In the genomic region with DNA sequence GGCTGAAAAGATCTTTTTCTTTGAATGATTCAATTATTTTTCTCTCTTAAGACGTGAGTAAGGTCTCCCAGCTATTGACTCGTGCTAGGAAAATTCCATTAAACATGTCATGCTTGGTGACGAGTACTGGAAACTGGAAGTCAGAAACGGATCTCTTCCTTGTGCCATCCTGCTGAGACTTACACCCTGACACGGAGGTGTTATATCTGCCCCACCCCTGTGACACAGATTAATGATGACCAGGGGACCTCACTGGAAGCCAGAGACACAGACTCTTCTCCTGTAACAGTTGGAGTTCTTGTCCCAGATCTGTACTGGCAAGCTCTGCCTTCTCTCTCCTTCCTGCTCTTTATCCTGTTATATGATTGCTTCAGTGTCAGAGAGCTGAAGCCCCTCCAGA, we compare ENCODE assay signal across 11 mouse cellular contexts.
DNase-seq lines count a peak whose midpoint lies in the region; ATAC-seq and TF ChIP-seq lines count a peak whose summit lies in the region.
"Had no signal": no experiment of that assay in that cellular context is flagged by ENCODE, and none has a peak within 500 bp of the region (broad histone marks: within the 10 kb centered on the region; RNA-seq: fewer than 3 reads in every experiment).

No protein-coding gene starts in this region.

- no peaks in the 10 kb centered on the region for H3K27me3 ChIP-seq in heart, embryonic 10.5 days (ENCODE audit: insufficient read depth, poor library complexity, severe bottlenecking)
- H3K27me3 ChIP-seq in kidney, embryonic 16.5 days (ENCODE audit: insufficient read depth, low read length) = no peaks in the 10 kb centered on the region
- H3K27me3 ChIP-seq in liver, embryonic 12.5 days (replicated peaks) = no peaks in the 10 kb centered on the region
- H3K27me3 ChIP-seq: intestine, embryonic 15.5 days had no signal

- no peak for TF ChIP-seq CTCF in embryonic fibroblast, embryonic 13.5 days (IDR thresholded peaks at IDR 0.05; ENCODE audit: borderline replicate concordance, insufficient read depth, low read length)

- no peaks in the 10 kb centered on the region for H3K36me3 ChIP-seq in heart, embryonic 10.5 days
- no peaks in the 10 kb centered on the region for H3K36me3 ChIP-seq in kidney, embryonic 16.5 days (ENCODE audit: insufficient read depth, low read length)
- no peaks in the 10 kb centered on the region for H3K36me3 ChIP-seq in liver, embryonic 12.5 days
- H3K36me3 ChIP-seq: intestine, embryonic 15.5 days had no signal

- no peak overlapping the region for H3K4me3 ChIP-seq in heart, embryonic 10.5 days
- H3K4me3 ChIP-seq in kidney, embryonic 16.5 days (ENCODE audit: low read length) = no peak overlapping the region
- no peak overlapping the region for H3K4me3 ChIP-seq in embryonic fibroblast, embryonic 13.5 days (ENCODE audit: insufficient read depth, low read length)
- no peak overlapping the region for H3K4me3 ChIP-seq in liver, embryonic 12.5 days
- H3K4me3 ChIP-seq: intestine, embryonic 15.5 days had no signal

- H3K9ac ChIP-seq in kidney, embryonic 16.5 days (replicated peaks; ENCODE audit: low read length) = 0 out of 2 replicates have a peak overlapping the region, but pooled peaks have one; percentile 34
- H3K9ac ChIP-seq in liver, embryonic 12.5 days = no peak overlapping the region
- H3K9ac ChIP-seq: intestine, embryonic 15.5 days had no signal

- H3K4me2 ChIP-seq in kidney, embryonic 16.5 days (replicated peaks; ENCODE audit: low read depth, low read length) = no peak overlapping the region
- H3K4me2 ChIP-seq in liver, embryonic 12.5 days = no peak overlapping the region
- H3K4me2 ChIP-seq: intestine, embryonic 15.5 days had no signal

- 17% methylated on average over 5 of the region's 5 CpGs for WGBS in heart, embryonic 10.5 days
- 16% methylated on average over 5 of the region's 5 CpGs for WGBS in kidney, embryonic 16.5 days
- WGBS in liver, embryonic 12.5 days (ENCODE audit: insufficient replicate concordance) = 21% methylated on average over 5 of the region's 5 CpGs

- no peak for TF ChIP-seq POLR2A in embryonic fibroblast, embryonic 13.5 days (IDR thresholded peaks at IDR 0.05; ENCODE audit: low read depth, low read length)

- ATAC-seq in kidney, embryonic 16.5 days (ENCODE audit: low FRiP score, low TSS enrichment) = no peak
- no peak for ATAC-seq in liver, embryonic 12.5 days
- ATAC-seq: intestine, embryonic 15.5 days; midbrain, embryonic 16.5 days had no signal

- no peaks in the 10 kb centered on the region for H3K9me3 ChIP-seq in heart, embryonic 10.5 days
- no peaks in the 10 kb centered on the region for H3K9me3 ChIP-seq in kidney, embryonic 16.5 days (ENCODE audit: low read length)
- no peaks in the 10 kb centered on the region for H3K9me3 ChIP-seq in liver, embryonic 12.5 days (replicated peaks)
- H3K9me3 ChIP-seq: intestine, embryonic 15.5 days had no signal

- DNase-seq in heart, embryonic 10.5 days (ENCODE audit: low spot score) = no peak
- DNase-seq in heart, postnatal 4 days = no peak
- no peak for DNase-seq in kidney, postnatal 4 days
- no peak for DNase-seq in ovary, postnatal 14 days (ENCODE audit: low spot score)
- no peak for DNase-seq in layer of hippocampus, postnatal 25 days (ENCODE audit: extremely low spot score in 1 of 2, low spot score in 1 of 2)
- DNase-seq: cerebellum, adult 9-11 months had no signal

- peaks cover 46% of the 10 kb centered on the region for H3K4me1 ChIP-seq in heart, embryonic 10.5 days
- H3K4me1 ChIP-seq in kidney, embryonic 16.5 days (ENCODE audit: insufficient read depth, low read length) = peaks cover 10% of the 10 kb centered on the region; the same call in 1 of the 2 replicates
- no peaks in the 10 kb centered on the region; the same call in 1 of the 2 replicates for H3K4me1 ChIP-seq in embryonic fibroblast, embryonic 13.5 days (ENCODE audit: control insufficient read depth, insufficient read depth, low read length)
- peaks cover 43% of the 10 kb centered on the region for H3K4me1 ChIP-seq in liver, embryonic 12.5 days
- H3K4me1 ChIP-seq: intestine, embryonic 15.5 days had no signal

- H3K27ac ChIP-seq in heart, embryonic 10.5 days = peak overlapping the region; percentile 75
- H3K27ac ChIP-seq in kidney, embryonic 16.5 days (ENCODE audit: low read length) = no peak overlapping the region
- H3K27ac ChIP-seq in embryonic fibroblast, embryonic 13.5 days (ENCODE audit: insufficient read depth, low read length) = peak overlapping the region; percentile 9; the same call in 1 of the 2 replicates
- 0 out of 2 replicates have a peak overlapping the region, but pooled peaks have one; percentile 41 for H3K27ac ChIP-seq in liver, embryonic 12.5 days
- H3K27ac ChIP-seq: intestine, embryonic 15.5 days had no signal
